Mouse (Mus musculus) gastrocnemius, adult 2 months (tissue): ENCODE results near the gene B3galt4. TPM values are rescaled to one million over a fixed set of nuclear protein-coding genes. Genes with fewer than 3 reads are reported as not detected.

Experiments used
- DNase-seq: peaks from one replicate; pipeline ENCODE4 v3.0.0; 2022
- H3K27ac ChIP-seq: fragments of 200-600 bp; 2 replicates; pipeline ENCODE4 v1.8.1; 2022; ENCODE audit warnings: mild to moderate bottlenecking
- H3K4me3 ChIP-seq: fragments of 200-600 bp; 2 replicates; pipeline ENCODE4 v1.8.1; 2022; ENCODE audit warnings: mild to moderate bottlenecking, moderate library complexity
- CTCF ChIP-seq: fragments of 200-600 bp; IDR thresholded peaks from 2 replicates; pipeline ENCODE4 v1.8.1; 2022; ENCODE audit warnings: antibody characterized with exemption, mild to moderate bottlenecking, moderate library complexity
- intact Hi-C: fragments of 180-260 bp; cut with DNase I; formaldehyde crosslinking; loops from one replicate; pipeline ENCODE4 v1.15.1; 2025
- total RNA-seq, 2 experiments: library from RNA; stranded (reverse); gene quantifications; 2 replicates each; pipeline ENCODE4 v1.2.3; 2021

B3galt4 gene
- total RNA-seq, 2 experiments from 2014 or later, result 1.3 to 1.4 TPM

DNA sequence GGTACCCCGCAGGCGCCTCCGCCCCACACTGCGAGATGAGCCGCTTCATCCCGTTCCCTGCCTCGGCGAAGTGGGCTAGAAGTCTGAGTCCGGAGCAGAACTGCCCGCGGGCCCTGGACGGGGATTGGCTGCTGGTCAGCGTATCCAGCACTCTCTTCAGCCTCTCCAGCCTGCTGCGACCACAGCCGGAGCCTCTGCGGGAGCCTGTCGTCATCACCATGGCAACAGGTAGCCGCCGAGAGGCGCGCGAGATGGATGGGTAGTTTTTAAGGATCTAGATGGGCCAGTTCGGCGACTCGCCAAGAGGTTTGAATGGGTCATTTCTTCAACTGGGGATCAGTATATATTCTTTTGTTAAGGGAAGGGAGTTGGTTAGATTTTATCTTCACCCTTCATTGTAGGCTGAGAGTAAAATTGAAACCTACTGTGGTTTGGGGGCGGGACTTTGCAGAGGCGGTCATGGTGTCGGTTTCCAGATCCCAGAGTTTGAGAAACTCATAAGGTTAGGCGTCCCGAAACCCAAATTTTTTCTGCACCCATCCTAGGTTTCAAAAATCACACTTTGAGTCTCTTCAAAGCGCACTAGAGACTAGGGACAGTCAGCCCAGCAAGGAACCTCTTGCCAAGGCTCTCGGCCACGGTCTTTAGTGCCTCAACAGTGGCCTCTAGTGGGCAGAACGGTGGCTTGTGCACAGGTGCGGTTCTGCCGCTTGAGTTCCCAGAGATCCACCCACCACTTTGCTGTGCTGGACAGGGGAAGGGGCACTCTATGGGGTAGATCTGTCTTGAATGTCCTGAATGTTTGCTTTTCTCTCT lies 30.8 kb downstream of the B3galt4 start:
- DNase-seq, result peak; percentile 87
- peak overlapping the region; percentile 89 for H3K27ac ChIP-seq
- TF ChIP-seq CTCF, result peak; percentile 88
- intact Hi-C loops, result no loop called here
- peak overlapping the region; percentile 94 for H3K4me3 ChIP-seq

DNA sequence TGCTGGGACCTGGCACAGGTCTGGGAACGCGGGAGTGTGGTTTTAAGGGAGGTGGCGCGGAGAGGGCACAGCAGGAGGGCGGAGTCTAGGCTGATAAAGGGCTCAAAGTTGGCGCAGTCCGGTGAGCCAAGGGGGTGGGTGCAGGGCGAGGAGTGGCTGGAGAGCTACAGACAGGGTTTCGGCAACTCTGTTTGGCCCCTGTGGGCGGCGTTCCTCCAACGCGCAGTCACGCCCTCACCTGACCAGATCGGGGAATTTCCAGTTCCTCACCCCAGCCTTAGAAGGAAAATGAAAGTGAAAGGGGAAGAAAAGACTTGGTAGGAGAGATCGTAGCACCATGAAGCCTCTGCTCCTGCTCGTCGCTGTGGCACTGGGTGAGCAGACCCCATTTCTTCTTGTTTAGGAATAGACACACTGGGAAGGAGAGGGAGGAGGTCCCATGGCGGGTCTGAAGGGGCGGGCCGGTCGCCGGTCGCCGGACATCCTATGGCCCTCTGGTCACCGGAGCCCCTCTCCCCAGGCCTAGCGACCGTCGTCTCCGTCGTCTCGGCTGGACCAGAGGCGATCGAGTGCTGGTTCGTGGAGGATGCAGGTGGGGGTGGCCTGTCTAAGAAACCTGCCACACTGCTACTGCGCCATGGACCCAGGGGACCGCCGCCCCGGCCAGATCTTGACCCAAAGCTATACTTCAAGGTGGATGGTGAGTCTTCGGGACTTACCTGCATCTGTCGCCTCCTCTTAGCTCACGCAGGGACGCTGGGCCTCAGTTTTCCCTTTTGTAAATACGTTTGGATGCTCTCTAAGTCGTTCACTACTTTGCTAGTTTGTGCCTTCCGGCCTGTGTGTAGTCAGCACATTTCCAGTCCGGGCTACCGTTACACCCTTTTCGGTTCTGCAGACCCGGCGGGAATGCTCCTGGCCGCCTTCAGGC lies 31.7 kb downstream of the B3galt4 start:
- intact Hi-C loops, result no loop called here
- H3K4me3 ChIP-seq, result peak overlapping the region; percentile 94
- H3K27ac ChIP-seq, result peak overlapping the region; percentile 89
- DNase-seq, result peak; percentile 89
- TF ChIP-seq CTCF, result peak; percentile 46

DNA sequence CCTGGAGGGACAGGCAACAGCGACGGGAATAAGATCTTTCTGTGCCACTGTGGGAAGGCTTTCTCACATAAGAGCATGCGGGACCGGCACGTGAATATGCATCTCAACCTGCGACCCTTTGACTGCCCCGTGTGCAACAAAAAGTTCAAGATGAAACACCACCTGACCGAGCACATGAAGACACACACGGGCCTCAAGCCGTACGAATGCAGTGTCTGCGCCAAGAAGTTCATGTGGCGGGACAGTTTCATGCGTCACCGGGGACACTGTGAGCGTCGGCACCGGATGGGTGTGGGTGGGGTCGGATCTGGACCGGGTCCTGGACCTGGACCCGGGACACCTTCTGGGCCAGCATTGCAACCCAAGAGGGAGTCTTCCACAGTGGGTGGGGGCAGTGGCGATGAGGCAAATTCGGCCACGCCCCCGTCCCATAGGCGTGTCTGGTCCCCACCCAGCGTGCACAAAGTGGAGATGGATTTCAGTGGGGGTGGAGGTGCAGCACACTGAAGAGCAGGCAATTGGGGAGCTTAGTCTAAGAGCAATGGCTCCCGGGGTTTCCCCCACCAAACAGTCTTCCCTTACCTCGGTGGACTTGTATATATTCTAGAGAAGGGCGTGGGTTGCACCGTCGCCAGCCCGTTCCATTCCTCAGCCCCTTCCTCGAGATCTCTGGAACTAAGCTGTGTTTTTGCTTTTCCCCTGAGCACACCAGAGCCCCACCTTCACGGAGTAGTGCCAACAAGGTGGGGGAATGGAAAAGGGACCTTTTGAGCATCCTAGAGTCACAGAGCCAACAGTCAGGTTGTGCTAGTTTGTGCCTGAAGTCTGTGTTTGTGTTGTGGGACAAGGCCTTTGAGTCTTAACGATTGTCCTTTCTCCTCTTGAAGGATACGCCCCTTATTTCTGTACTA lies 32.7 kb downstream of the B3galt4 start:
- H3K4me3 ChIP-seq, result peak overlapping the region; percentile 94
- H3K27ac ChIP-seq, result peak overlapping the region; percentile 89
- intact Hi-C loops, result no loop called here
- TF ChIP-seq CTCF, result no peak
- DNase-seq, result peak; percentile 78

DNA sequence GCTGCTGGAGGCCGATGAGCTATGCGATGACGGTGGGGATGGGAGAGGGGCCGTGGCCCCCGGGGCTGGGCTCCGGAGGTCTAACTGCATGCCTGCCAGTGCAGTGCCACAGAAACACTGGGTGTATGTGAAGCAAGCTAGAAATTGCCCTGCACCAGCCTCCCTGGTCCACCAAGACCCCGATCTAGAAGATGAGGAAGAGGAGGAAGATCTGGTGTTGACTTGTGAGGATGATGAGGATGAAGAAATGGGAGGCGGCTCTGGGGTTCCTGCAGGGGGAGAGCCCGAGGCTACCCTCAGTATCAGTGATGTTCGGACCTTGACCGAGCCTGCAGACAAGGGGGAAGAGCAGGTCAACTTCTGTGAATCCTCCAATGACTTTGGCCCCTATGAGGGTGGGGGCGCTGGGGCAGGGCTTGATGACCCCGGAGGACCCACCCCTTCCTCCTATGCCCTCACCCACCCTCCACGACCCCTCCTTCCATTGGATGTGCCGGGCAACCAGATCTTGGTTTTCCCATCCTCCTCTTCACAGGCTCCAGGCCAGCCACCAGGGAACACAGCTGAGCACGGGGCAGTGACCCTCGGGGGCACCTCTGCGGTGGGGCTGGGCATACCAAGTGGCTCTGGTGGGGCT lies 33.5 kb downstream of the B3galt4 start:
- TF ChIP-seq CTCF, result no peak
- H3K27ac ChIP-seq, result peak overlapping the region; percentile 89
- intact Hi-C loops, result no loop called here
- H3K4me3 ChIP-seq, result no peak overlapping the region
- no peak for DNase-seq

DNA sequence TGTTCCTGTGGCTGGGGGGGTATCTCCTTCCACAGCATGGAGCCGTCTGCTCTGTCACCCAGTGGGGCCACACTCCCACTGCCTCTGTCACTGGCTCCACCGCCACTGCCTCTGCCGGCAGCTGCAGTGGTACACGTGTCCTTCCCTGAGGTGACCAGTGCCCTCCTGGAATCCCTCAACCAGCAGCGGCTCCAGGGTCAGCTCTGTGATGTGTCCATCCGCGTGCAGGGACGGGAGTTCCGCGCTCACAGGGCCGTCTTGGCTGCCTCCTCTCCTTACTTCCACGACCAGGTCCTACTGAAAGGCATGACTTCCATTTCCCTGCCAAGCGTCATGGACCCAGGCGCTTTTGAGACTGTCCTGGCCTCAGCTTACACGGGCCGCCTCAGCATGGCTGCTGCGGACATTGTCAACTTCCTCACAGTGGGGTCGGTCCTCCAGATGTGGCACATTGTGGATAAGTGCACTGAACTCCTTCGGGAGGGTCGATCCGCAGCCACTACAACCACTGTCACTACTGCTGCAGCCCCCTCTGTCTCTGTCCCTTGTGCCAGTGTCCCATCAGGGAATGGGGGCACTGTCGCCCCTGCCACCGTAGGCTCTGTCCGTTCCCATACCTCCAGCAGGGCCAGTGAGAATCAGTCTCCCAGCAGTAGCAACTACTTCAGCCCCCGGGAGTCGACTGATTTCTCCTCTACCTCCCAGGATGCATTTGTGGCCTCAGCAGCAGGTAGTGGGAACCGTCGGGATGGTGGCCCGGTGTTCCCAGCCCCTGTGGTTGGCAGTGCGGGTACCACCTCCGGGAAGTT lies 34.2 kb downstream of the B3galt4 start:
- peak overlapping the region; percentile 87 for H3K27ac ChIP-seq
- peak overlapping the region; percentile 82 for H3K4me3 ChIP-seq
- intact Hi-C loops, result no loop called here
- no peak for DNase-seq
- no peak for TF ChIP-seq CTCF

DNA sequence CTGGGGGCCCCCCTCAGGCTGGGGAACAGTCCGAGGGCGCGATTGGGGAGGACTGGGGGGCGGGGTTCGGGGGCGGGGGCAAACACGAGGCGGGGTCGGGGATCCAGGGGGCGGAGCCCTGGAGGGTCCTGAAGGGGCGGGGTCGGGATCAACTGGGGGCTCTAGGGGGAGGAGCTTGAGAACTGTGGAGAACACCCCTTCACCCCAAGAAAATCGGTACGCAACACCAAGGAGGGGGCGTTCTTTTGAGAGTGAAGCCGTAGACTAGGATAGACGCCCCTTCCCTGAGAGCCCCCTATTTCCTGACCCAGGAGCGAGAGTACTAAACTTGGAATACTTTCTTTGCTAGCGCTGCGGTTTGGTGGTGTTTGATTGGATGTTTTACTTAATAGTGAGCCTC lies 35.0 kb downstream of the B3galt4 start:
- intact Hi-C loops, result no loop called here
- Histone ChIP-seq H3K4me3 (peak overlapping the region; percentile 82), H3K27ac (peak overlapping the region; percentile 87)
- no peak for TF ChIP-seq CTCF
- DNase-seq, result no peak

DNA sequence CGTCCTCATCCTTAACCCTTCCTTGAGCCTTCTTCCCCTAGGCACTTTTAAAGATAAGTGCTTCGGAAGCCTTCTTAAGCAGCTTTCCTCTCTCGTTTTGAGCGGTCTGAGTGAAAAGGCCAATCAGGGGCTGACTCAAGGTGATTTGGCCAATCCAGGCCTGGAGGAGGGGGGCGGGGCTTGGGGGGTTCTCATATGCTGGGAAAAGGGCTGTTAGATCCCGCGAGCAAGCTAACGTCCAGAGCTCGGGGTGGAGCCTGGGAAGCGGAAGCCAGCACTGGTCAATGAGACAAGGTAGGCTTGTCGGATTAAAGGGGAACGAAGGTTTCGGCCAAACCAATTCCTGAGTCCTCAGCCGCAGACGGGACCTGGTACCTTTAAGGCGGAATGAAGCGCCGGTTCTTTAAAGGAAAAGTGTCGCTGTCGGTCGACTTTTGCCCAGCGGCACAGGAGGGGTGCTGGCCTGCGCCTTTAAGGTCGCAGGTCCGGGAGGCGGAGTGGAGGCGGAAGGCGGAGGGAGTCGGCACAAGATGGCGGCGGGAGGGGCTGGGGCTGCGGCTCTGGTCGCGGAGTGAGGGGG lies 35.5 kb downstream of the B3galt4 start, which contains the start of the genes Tapbp and Zbtb22:
Gene Tapbp, plus strand, starts transcription at position 229 of the 580 bp plus-strand sequence.
Gene Zbtb22, plus strand, starts transcription at position 234 of the 580 bp plus-strand sequence.
- Histone ChIP-seq H3K4me3 (peak within 1 kb of the TSS; percentile 82), H3K27ac (peak within 1 kb of the TSS; percentile 87)
- DNase-seq, result peak; percentile 96
- intact Hi-C loops, result no loop called here
- TF ChIP-seq CTCF, result no peak

DNA sequence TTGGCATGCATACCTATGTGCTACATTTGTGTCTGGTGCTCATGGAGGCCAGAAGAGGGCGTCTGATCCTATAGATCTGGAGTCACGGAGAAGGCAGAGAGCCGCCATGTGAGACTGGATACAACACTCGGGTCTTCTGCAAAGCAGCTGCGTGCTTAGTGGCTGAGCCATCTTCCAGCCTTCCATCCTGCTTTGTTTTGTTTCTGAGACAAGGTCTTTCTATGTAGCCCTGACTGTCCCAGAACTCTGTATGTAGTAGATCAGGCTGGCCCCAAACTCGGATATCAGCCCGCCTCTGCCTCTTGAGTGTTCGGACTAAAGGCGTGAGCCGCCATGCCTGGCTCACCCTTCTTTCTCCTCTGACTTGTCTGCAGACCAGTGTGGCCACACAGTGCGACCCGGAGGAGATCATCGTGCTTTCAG lies 36.3 kb downstream of the B3galt4 start:
- Histone ChIP-seq H3K27ac (peak overlapping the region; percentile 87), H3K4me3 (peak overlapping the region; percentile 82)
- no peak for DNase-seq
- intact Hi-C loops, result no loop called here
- TF ChIP-seq CTCF, result no peak

DNA sequence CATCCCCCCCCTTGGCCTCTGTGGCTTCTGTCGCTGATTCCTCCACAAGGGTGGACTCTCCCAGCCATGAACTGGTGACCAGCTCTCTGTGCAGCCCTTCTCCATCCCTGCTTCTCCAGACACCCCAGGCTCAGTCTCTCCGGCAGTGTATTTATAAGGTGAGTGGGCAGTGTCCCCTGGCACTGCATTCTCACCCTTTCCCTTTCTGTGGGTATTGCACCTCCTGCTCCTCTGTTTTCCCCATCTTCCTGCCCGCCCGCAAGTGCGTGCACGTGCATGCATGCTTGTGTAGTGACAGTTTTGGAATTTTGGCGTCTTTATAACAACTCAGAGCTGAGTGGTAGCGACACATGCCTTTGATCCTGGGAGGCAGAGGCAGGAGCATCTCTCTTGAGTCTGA lies 37.4 kb downstream of the B3galt4 start:
- DNase-seq, result no peak
- intact Hi-C loops, result no loop called here
- H3K27ac ChIP-seq, result no peak overlapping the region
- no peak overlapping the region for H3K4me3 ChIP-seq
- no peak for TF ChIP-seq CTCF

DNA sequence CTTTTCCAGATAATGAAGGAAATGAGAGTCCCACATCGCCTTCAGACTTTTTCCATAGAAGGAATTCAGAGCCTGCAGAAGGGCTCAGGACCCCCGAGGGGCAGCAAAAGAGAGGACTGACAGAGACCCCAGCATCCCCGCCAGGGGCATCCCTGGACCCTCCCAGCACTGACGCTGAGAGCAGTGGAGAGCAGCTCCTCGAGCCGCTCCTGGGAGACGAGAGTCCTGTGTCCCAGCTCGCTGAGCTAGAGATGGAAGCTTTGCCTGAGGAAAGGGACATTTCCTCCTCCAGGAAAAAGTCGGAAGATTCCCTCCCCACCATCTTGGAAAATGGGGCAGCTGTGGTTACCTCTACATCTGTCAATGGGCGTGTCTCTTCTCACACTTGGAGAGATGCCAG lies 38.0 kb downstream of the B3galt4 start:
- Histone ChIP-seq H3K27ac (no peak overlapping the region), H3K4me3 (no peak overlapping the region)
- no peak for DNase-seq
- intact Hi-C loops, result no loop called here
- TF ChIP-seq CTCF, result no peak
